In the genomic region with DNA sequence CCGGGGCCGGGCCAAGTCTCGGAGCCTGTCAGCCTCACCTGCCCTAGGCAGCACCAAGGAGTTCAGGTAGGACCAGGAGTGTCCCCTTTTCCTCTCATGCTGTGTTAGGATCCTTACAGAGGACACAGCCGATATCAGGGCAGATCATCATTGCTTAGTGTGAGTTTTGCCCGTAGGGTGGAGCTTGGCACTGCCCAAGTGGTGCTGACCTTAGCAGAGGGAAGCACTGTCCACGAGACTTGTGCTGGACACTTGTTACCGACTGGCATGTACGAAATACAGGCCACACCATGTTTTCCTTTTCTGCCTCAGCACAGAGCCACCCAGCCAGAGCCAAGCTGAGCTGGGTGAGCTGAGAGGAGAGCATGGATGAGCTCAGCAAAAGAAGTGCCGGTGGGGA, we compare ENCODE assay signal across 21 mouse cellular contexts. TPM values are rescaled to one million over a fixed set of nuclear protein-coding genes. Genes with fewer than 3 reads are reported as not detected.
DNase-seq lines count a peak whose midpoint lies in the region; ATAC-seq and TF ChIP-seq lines count a peak whose summit lies in the region.
"Had no signal": no experiment of that assay in that cellular context is flagged by ENCODE, and none has a peak within 500 bp of the region (broad histone marks: within the 10 kb centered on the region; RNA-seq: fewer than 3 reads in every experiment).

No protein-coding gene starts in this region.

- no peak for TF ChIP-seq EP300 in liver, postnatal 0 days (IDR thresholded peaks at IDR 0.05; ENCODE audit: low read depth)

- no peak for DNase-seq in forebrain, embryonic 11.5 days (ENCODE audit: low spot score)
- DNase-seq in kidney, adult 18-20 months = peak; percentile 50
- no peak for DNase-seq in kidney, postnatal 4 days
- no peak for DNase-seq in liver, postnatal 0 days
- DNase-seq in adrenal gland, postnatal 36 days = peak; percentile 77 to 83
- no peak for DNase-seq in embryo, embryonic 10.5 days (ENCODE audit: low spot score)
- DNase-seq: cerebellum, adult 11-12 months; lung, adult 18-20 months; lung, postnatal 14 days; thymus, postnatal 25 days had no signal

- peaks cover 31% of the 10 kb centered on the region for H3K36me3 ChIP-seq in forebrain, embryonic 12.5 days (replicated peaks)
- peaks cover 3% of the 10 kb centered on the region for H3K36me3 ChIP-seq in forebrain, embryonic 11.5 days (ENCODE audit: control insufficient read depth, insufficient read depth, low read length)
- H3K36me3 ChIP-seq in liver, postnatal 0 days (replicated peaks; ENCODE audit: insufficient read depth, low read length) = peaks cover 42% of the 10 kb centered on the region
- H3K36me3 ChIP-seq in liver, embryonic 12.5 days = peaks cover 56% of the 10 kb centered on the region

- H3K4me3 ChIP-seq in forebrain, embryonic 12.5 days (replicated peaks) = no peak overlapping the region
- H3K4me3 ChIP-seq in forebrain, embryonic 11.5 days (ENCODE audit: low read depth, low read length) = no peak overlapping the region
- no peak overlapping the region for H3K4me3 ChIP-seq in liver, postnatal 0 days (ENCODE audit: low read depth, low read length)
- H3K4me3 ChIP-seq in liver, embryonic 12.5 days = no peak overlapping the region
- H3K4me3 ChIP-seq: embryonic facial prominence, embryonic 10.5 days; forebrain, embryonic 13.5 days; hindbrain, embryonic 15.5 days; intestine, embryonic 15.5 days; limb, embryonic 12.5 days; neural tube, embryonic 15.5 days had no signal

- TF ChIP-seq CTCF in liver, postnatal 0 days (IDR thresholded peaks at IDR 0.05; ENCODE audit: low read depth) = no peak

- H3K9ac ChIP-seq in forebrain, embryonic 12.5 days = 0 out of 2 replicates have a peak overlapping the region, but pooled peaks have one; percentile 5
- no peak overlapping the region for H3K9ac ChIP-seq in forebrain, embryonic 11.5 days (ENCODE audit: low read length)
- H3K9ac ChIP-seq in liver, postnatal 0 days (replicated peaks) = no peak overlapping the region
- no peak overlapping the region for H3K9ac ChIP-seq in liver, embryonic 12.5 days
- H3K9ac ChIP-seq: forebrain, embryonic 13.5 days; hindbrain, embryonic 15.5 days; intestine, embryonic 15.5 days; limb, embryonic 12.5 days; neural tube, embryonic 15.5 days had no signal

- no peak overlapping the region for H3K4me2 ChIP-seq in forebrain, embryonic 12.5 days
- no peak overlapping the region for H3K4me2 ChIP-seq in forebrain, embryonic 11.5 days (ENCODE audit: low read depth, low read length, severe bottlenecking)
- no peak overlapping the region for H3K4me2 ChIP-seq in liver, postnatal 0 days (ENCODE audit: low read depth, low read length)
- H3K4me2 ChIP-seq in liver, embryonic 12.5 days = no peak overlapping the region
- H3K4me2 ChIP-seq: forebrain, embryonic 13.5 days; hindbrain, embryonic 15.5 days; intestine, embryonic 15.5 days; limb, embryonic 12.5 days; neural tube, embryonic 15.5 days had no signal

- 95% methylated on average over 9 of the region's 9 CpGs for WGBS in forebrain, embryonic 12.5 days
- 92% methylated on average over 9 of the region's 9 CpGs for WGBS in forebrain, embryonic 11.5 days
- WGBS in liver, postnatal 0 days (ENCODE audit: insufficient replicate concordance) = 81% methylated on average over 9 of the region's 9 CpGs
- 89% methylated on average over 9 of the region's 9 CpGs for WGBS in liver, embryonic 12.5 days (ENCODE audit: insufficient replicate concordance)

- no peak overlapping the region for H3K27ac ChIP-seq in forebrain, embryonic 12.5 days
- no peak overlapping the region for H3K27ac ChIP-seq in forebrain, embryonic 11.5 days (ENCODE audit: low read depth, low read length)
- H3K27ac ChIP-seq in liver, postnatal 0 days (ENCODE audit: low read depth) = peak overlapping the region; percentile 55; the same call in 1 of the 2 replicates
- H3K27ac ChIP-seq in liver, embryonic 12.5 days = no peak overlapping the region
- H3K27ac ChIP-seq: embryonic facial prominence, embryonic 10.5 days; forebrain, embryonic 13.5 days; hindbrain, embryonic 15.5 days; intestine, embryonic 15.5 days; limb, embryonic 12.5 days; neural tube, embryonic 15.5 days had no signal

- H3K4me1 ChIP-seq in forebrain, embryonic 12.5 days = no peaks in the 10 kb centered on the region
- no peaks in the 10 kb centered on the region for H3K4me1 ChIP-seq in forebrain, embryonic 11.5 days (replicated peaks; ENCODE audit: control insufficient read depth, insufficient read depth, low read length)
- peaks cover 24% of the 10 kb centered on the region for H3K4me1 ChIP-seq in liver, postnatal 0 days (ENCODE audit: insufficient read depth)
- H3K4me1 ChIP-seq in liver, embryonic 12.5 days = peaks cover 21% of the 10 kb centered on the region
- H3K4me1 ChIP-seq: embryonic facial prominence, embryonic 10.5 days; forebrain, embryonic 13.5 days; hindbrain, embryonic 15.5 days; intestine, embryonic 15.5 days; limb, embryonic 12.5 days; neural tube, embryonic 15.5 days had no signal

- H3K9me3 ChIP-seq in forebrain, embryonic 12.5 days = no peaks in the 10 kb centered on the region
- no peaks in the 10 kb centered on the region for H3K9me3 ChIP-seq in forebrain, embryonic 11.5 days (ENCODE audit: control insufficient read depth, low read length)
- H3K9me3 ChIP-seq in liver, postnatal 0 days (ENCODE audit: low read length) = no peaks in the 10 kb centered on the region
- H3K9me3 ChIP-seq in liver, embryonic 12.5 days (replicated peaks) = no peaks in the 10 kb centered on the region
- H3K9me3 ChIP-seq: embryonic facial prominence, embryonic 10.5 days; forebrain, embryonic 13.5 days; G1E; hindbrain, embryonic 15.5 days; intestine, embryonic 15.5 days; limb, embryonic 12.5 days; neural tube, embryonic 15.5 days had no signal

- no peak for ATAC-seq in forebrain, embryonic 12.5 days (ENCODE audit: low FRiP score)
- ATAC-seq in forebrain, embryonic 11.5 days (replicated peaks; ENCODE audit: low FRiP score) = no peak
- ATAC-seq in liver, postnatal 0 days = no peak
- ATAC-seq in liver, embryonic 12.5 days = no peak
- ATAC-seq: activated CD4-positive, CD25-positive, alpha-beta regulatory T cell, adult 4 months; forebrain, embryonic 13.5 days; intestine, embryonic 15.5 days; midbrain, embryonic 16.5 days had no signal

- H3K27me3 ChIP-seq in forebrain, embryonic 12.5 days = no peaks in the 10 kb centered on the region
- no peaks in the 10 kb centered on the region for H3K27me3 ChIP-seq in forebrain, embryonic 11.5 days (ENCODE audit: control insufficient read depth, insufficient read depth, low read length)
- H3K27me3 ChIP-seq in liver, postnatal 0 days (ENCODE audit: insufficient read depth, low read length) = no peaks in the 10 kb centered on the region
- no peaks in the 10 kb centered on the region for H3K27me3 ChIP-seq in liver, embryonic 12.5 days (replicated peaks)
- H3K27me3 ChIP-seq: forebrain, embryonic 13.5 days; hindbrain, embryonic 15.5 days; intestine, embryonic 15.5 days; limb, embryonic 12.5 days; neural tube, embryonic 15.5 days had no signal

RNA-seq across cellular contexts. Expression of gene Nadk, which starts 15.0 kb away (rescaled TPM):
- polyA plus RNA-seq in forebrain, embryonic 12.5 days (2016; fragmentation: Nextera tagmentation; extraction: Ambion mirVana) = 93.5 and 101 TPM in 2 replicates
- 110 and 116 TPM in 2 replicates for polyA plus RNA-seq in forebrain, embryonic 11.5 days (2014; fragmentation: Nextera tagmentation; extraction: Ambion mirVana)
- polyA plus RNA-seq in liver, postnatal 0 days (2015; fragmentation: Nextera tagmentation; extraction: Ambion mirVana) = 50.1 and 55.5 TPM in 2 replicates
- 75.9 and 78.0 TPM in 2 replicates for polyA plus RNA-seq in liver, embryonic 12.5 days (2016; fragmentation: Nextera tagmentation; extraction: Ambion mirVana)
- 100 to 1,000 TPM; 175 to 310 TPM for total RNA-seq in adrenal gland, postnatal 36 days (2021)

RNA-seq across cellular contexts. Expression of gene Slc35e2, which starts 24.1 kb away (rescaled TPM):
- 12.9 and 14.1 TPM in 2 replicates for polyA plus RNA-seq in forebrain, embryonic 12.5 days (2016; fragmentation: Nextera tagmentation; extraction: Ambion mirVana)
- 16.0 and 16.5 TPM in 2 replicates for polyA plus RNA-seq in forebrain, embryonic 11.5 days (2014; fragmentation: Nextera tagmentation; extraction: Ambion mirVana)
- 5.4 and 5.6 TPM in 2 replicates for polyA plus RNA-seq in liver, postnatal 0 days (2015; fragmentation: Nextera tagmentation; extraction: Ambion mirVana)
- polyA plus RNA-seq in liver, embryonic 12.5 days (2016; fragmentation: Nextera tagmentation; extraction: Ambion mirVana) = 7.1 and 7.3 TPM in 2 replicates
- total RNA-seq in adrenal gland, postnatal 36 days (2021) = 10 to 100 TPM; 34.0 to 43.3 TPM

RNA-seq across cellular contexts. Expression of gene Cdk11b, which starts 47.5 kb away (rescaled TPM):
- 91.6 and 97.7 TPM in 2 replicates for polyA plus RNA-seq in forebrain, embryonic 12.5 days (2016; fragmentation: Nextera tagmentation; extraction: Ambion mirVana)
- polyA plus RNA-seq in forebrain, embryonic 11.5 days (2014; fragmentation: Nextera tagmentation; extraction: Ambion mirVana) = 83.8 and 84.0 TPM in 2 replicates
- polyA plus RNA-seq in liver, postnatal 0 days (2015; fragmentation: Nextera tagmentation; extraction: Ambion mirVana) = 22.8 and 24.9 TPM in 2 replicates
- polyA plus RNA-seq in liver, embryonic 12.5 days (2016; fragmentation: Nextera tagmentation; extraction: Ambion mirVana) = 41.1 and 45.5 TPM in 2 replicates
- 10 to 100 TPM; 42.5 to 52.6 TPM for total RNA-seq in adrenal gland, postnatal 36 days (2021)

Comparison
In these comparisons a context has a peak if more than half of its experiments do, and no peak if none do; other contexts are left out.
1. DNase-seq: peak in kidney, adult 18-20 months (single experiment) and adrenal gland, postnatal 36 days (2 of 2); none in forebrain, embryonic 11.5 days (single experiment), kidney, postnatal 4 days (0 of 2), liver, postnatal 0 days (single experiment) and embryo, embryonic 10.5 days (single experiment).